Mouse (Mus musculus): ENCODE measurements around the gene Slc25a27.

- peak; percentile 26 for TF ChIP-seq CTCF (conservative IDR thresholded peaks at IDR 0.05; ENCODE audit: low read length)
- no peak for TF ChIP-seq NANOG (IDR thresholded peaks at IDR 0.05; ENCODE audit: borderline replicate concordance, low read length)
- TF ChIP-seq POU5F1 (IDR thresholded peaks at IDR 0.05; ENCODE audit: borderline replicate concordance, low read length), result no peak
These were observed 9.2 kb upstream of the Slc25a27 start for GRCm38 (mm10) chr17:43676241-43676640.
